Comparison of ENCODE assay signal across 9 mouse cellular contexts in genomic region chr6:66466757-66467156, GRCm38 (mm10).
DNase-seq lines count a peak whose midpoint lies in the region; ATAC-seq and TF ChIP-seq lines count a peak whose summit lies in the region.
"Had no signal": no experiment of that assay in that cellular context is flagged by ENCODE, and none has a peak within 500 bp of the region (broad histone marks: within the 10 kb centered on the region; RNA-seq: fewer than 3 reads in every experiment).

No protein-coding gene starts in this region.

- no peaks in the 10 kb centered on the region for H3K4me1 ChIP-seq in liver, postnatal 0 days (ENCODE audit: insufficient read depth)
- H3K4me1 ChIP-seq in liver, embryonic 11.5 days (replicated peaks; ENCODE audit: control insufficient read depth, insufficient read depth, low read length), result no peaks in the 10 kb centered on the region

- H3K27me3 ChIP-seq in liver, postnatal 0 days (ENCODE audit: insufficient read depth, low read length), result no peaks in the 10 kb centered on the region
- no peaks in the 10 kb centered on the region for H3K27me3 ChIP-seq in liver, embryonic 11.5 days (replicated peaks; ENCODE audit: control insufficient read depth, insufficient read depth, low read length)

- no peak overlapping the region for H3K4me2 ChIP-seq in liver, postnatal 0 days (ENCODE audit: low read depth, low read length)
- no peak overlapping the region for H3K4me2 ChIP-seq in liver, embryonic 11.5 days

- peak; percentile 53 for TF ChIP-seq CTCF in liver, postnatal 0 days (IDR thresholded peaks at IDR 0.05; ENCODE audit: low read depth)
- 0 out of 2 replicates have a peak, but pooled peaks have one; percentile 4 for TF ChIP-seq CTCF in brain, embryonic 14.5 days (IDR thresholded peaks at IDR 0.05; ENCODE audit: borderline replicate concordance, extremely low read depth, insufficient read depth, insufficient read length)

- H3K27ac ChIP-seq in liver, postnatal 0 days (ENCODE audit: low read depth), result no peak overlapping the region
- no peak overlapping the region for H3K27ac ChIP-seq in liver, embryonic 11.5 days (ENCODE audit: low read depth, low read length)

- no peak for ATAC-seq in liver, postnatal 0 days
- ATAC-seq in liver, embryonic 11.5 days (replicated peaks; ENCODE audit: low FRiP score), result no peak

- TF ChIP-seq EP300 in liver, postnatal 0 days (IDR thresholded peaks at IDR 0.05; ENCODE audit: low read depth), result no peak

- no peak for TF ChIP-seq POLR2A in brain, embryonic 14.5 days (IDR thresholded peaks at IDR 0.05; ENCODE audit: borderline replicate concordance, extremely low read depth, insufficient read depth, insufficient read length, poor library complexity, severe bottlenecking)

- no peaks in the 10 kb centered on the region for H3K36me3 ChIP-seq in liver, postnatal 0 days (replicated peaks; ENCODE audit: insufficient read depth, low read length)
- no peaks in the 10 kb centered on the region for H3K36me3 ChIP-seq in liver, embryonic 11.5 days (ENCODE audit: control insufficient read depth, insufficient read depth, low read length)

- no peak overlapping the region for H3K4me3 ChIP-seq in liver, postnatal 0 days (ENCODE audit: low read depth, low read length)
- H3K4me3 ChIP-seq in liver, embryonic 11.5 days (ENCODE audit: low read depth, low read length), result no peak overlapping the region

- H3K9me3 ChIP-seq in liver, postnatal 0 days (ENCODE audit: low read length), result no peaks in the 10 kb centered on the region
- H3K9me3 ChIP-seq in liver, embryonic 11.5 days (ENCODE audit: control insufficient read depth, low read length), result no peaks in the 10 kb centered on the region

- DNase-seq in cerebellum, adult 9-10 months, result peak; percentile 24
- DNase-seq in cerebellum, adult 18-20 months, result no peak
- DNase-seq in liver, postnatal 0 days, result no peak
- no peak for DNase-seq in liver, embryonic 11.5 days (ENCODE audit: low spot score)
- DNase-seq in brain, embryonic 14.5 days (ENCODE audit: low read depth), result peak; percentile 79
- peak; percentile 71 for DNase-seq in naive thymus-derived CD4-positive, alpha-beta T cell, adult 2 months (ENCODE audit: low read depth)
- DNase-seq in right cerebral cortex, postnatal 25 days, result no peak
- DNase-seq in urinary bladder, postnatal 25 days (ENCODE audit: low spot score), result no peak
- DNase-seq: cerebellum, postnatal 36 days had no signal

- WGBS in liver, postnatal 0 days (ENCODE audit: insufficient replicate concordance), result 38% methylated on average over 3 of the region's 3 CpGs
- 37% methylated on average over 3 of the region's 3 CpGs for WGBS in liver, embryonic 11.5 days

- H3K9ac ChIP-seq in liver, postnatal 0 days (replicated peaks), result no peak overlapping the region
- no peak overlapping the region for H3K9ac ChIP-seq in liver, embryonic 11.5 days (ENCODE audit: low read depth, low read length)

Comparison
In these comparisons a context has a peak if more than half of its experiments do, and no peak if none do; other contexts are left out.
1. DNase-seq: peak in cerebellum, adult 9-10 months (single experiment), brain, embryonic 14.5 days (single experiment) and naive thymus-derived CD4-positive, alpha-beta T cell, adult 2 months (single experiment); none in cerebellum, adult 18-20 months (0 of 2), liver, postnatal 0 days (single experiment), liver, embryonic 11.5 days (single experiment), right cerebral cortex, postnatal 25 days (single experiment) and urinary bladder, postnatal 25 days (single experiment).